Mouse (Mus musculus) C2C12 (cell line): ENCODE data around the gene Nrde2.

Source experiments
- CTCF ChIP-seq: IDR thresholded peaks from one replicate; pipeline ENCODE4 v1.5.1; 2011; ENCODE audit not compliant: control insufficient read depth, insufficient read depth, insufficient read length
- USF1 ChIP-seq: IDR thresholded peaks from one replicate; pipeline ENCODE4 v1.6.1; 2011; ENCODE audit warnings: low read depth, mild to moderate bottlenecking, control low read depth, moderate library complexity

GRCm38 (mm10) chr12:100187756-100188430 lies 28.4 kb upstream of the Nrde2 start:
- TF ChIP-seq CTCF (no peak), USF1 (no peak)
